Mouse (Mus musculus): ENCODE results near the gene Vmn2r12. TPM values are rescaled to one million over a fixed set of nuclear protein-coding genes. Genes with fewer than 3 reads are reported as not detected.

Vmn2r12 gene
- total RNA-seq (2023): not detected

GRCm38 (mm10) chr5:109097850-109098249 lies at the start of gene Vmn2r12:
Gene Vmn2r12 (minus strand): TSS chr5:109097950.

GRCm38 (mm10) chr5:109059469-109059868 lies 38.3 kb downstream of the Vmn2r12 start, which contains the start of gene Vmn2r11:
Gene Vmn2r11 (minus strand): TSS chr5:109059569.

Other genes with a start within 250 kb of the Vmn2r12 start
- gene Vmn2r9, start 245.3 kb downstream of the Vmn2r12 start, total RNA-seq (2023): not detected
- gene Vmn2r10, start 91.4 kb downstream of the Vmn2r12 start, total RNA-seq (2023): not detected
- not detected for gene Vmn2r11, start 38.4 kb downstream of the Vmn2r12 start, total RNA-seq (2023)
- gene Vmn2r13, start 94.2 kb upstream of the Vmn2r12 start, total RNA-seq (2023): not detected
- gene Vmn2r14, start 126.8 kb upstream of the Vmn2r12 start, total RNA-seq (2023): not detected
- gene Vmn2r15, start 199.7 kb upstream of the Vmn2r12 start, total RNA-seq (2023): not detected
- gene Vmn2r16, start 232.2 kb upstream of the Vmn2r12 start, total RNA-seq (2023): not detected